Mouse (Mus musculus): Measurements from ENCODE around the gene Inip. TPM values are rescaled to one million over a fixed set of nuclear protein-coding genes. Genes with fewer than 3 reads are reported as not detected.
"Not testable (repeated sequence)": the region's sequence is repeated elsewhere in the genome, so short reads cannot be mapped to it uniquely, and the experiment has no call there.

Inip gene
- polyA plus RNA-seq, 1 experiment from 2014 or later: 86.7 TPM

DNA sequence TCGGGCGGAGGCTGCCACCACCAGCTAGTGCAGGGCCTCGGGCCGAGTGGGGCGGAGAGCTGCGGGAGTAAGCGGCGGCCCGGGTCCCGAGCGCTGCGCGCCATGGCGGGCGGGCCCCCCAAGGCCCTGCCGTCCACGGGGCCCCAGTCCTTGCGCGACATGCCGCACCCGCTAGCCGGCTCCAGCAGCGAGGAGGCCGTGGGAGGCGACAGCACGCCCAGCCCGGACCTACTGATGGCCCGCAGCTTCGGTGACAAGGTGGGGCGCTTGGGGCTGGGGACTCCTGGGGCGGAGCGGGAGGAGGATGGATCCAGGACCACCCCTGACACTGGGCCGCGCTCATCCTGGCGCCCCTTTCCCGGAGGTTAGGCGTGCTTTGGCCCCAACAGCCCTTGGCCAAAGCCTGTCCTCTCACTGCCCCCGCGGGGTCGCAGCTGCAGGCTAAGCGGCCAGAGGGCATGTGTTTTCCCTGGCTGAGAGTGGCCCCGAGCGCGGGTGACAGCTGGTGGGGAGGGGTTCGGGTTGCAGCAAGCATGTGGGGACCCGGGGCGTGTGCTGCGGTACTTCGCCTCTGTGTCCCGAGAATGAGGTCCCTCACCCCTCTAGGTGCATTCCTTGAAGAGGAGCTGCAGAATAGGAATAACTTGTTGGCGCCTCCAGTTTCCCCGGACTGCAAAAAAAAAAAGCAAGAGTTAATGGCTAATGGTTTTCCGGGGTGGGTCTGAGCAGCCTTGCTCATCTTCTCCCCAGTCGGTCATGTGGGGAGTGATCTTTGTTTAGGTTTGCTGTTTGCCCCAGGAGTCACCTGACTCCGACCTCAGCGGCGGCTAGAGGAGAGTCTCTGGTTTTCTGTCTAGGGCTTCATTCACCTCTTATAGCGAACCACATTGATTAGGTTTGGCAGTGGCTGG, 4.8 kb upstream of the Inip start:
- Histone ChIP-seq H3K4me3 (peak overlapping the region; percentile 97), H3K9me3 (no peaks in the 10 kb centered on the region), H3K4me1 (replicated peaks) (peaks cover 33% of the 10 kb centered on the region), H3K27ac (peak overlapping the region; percentile 96), H3K27me3 (ENCODE audit: insufficient read depth, poor library complexity, severe bottlenecking) (no peaks in the 10 kb centered on the region), H3K36me3 (no peaks in the 10 kb centered on the region)
- peak; percentile 71 for DNase-seq (ENCODE audit: low spot score)
- under 1% methylated on average over 58 of the region's 58 CpGs for WGBS

DNA sequence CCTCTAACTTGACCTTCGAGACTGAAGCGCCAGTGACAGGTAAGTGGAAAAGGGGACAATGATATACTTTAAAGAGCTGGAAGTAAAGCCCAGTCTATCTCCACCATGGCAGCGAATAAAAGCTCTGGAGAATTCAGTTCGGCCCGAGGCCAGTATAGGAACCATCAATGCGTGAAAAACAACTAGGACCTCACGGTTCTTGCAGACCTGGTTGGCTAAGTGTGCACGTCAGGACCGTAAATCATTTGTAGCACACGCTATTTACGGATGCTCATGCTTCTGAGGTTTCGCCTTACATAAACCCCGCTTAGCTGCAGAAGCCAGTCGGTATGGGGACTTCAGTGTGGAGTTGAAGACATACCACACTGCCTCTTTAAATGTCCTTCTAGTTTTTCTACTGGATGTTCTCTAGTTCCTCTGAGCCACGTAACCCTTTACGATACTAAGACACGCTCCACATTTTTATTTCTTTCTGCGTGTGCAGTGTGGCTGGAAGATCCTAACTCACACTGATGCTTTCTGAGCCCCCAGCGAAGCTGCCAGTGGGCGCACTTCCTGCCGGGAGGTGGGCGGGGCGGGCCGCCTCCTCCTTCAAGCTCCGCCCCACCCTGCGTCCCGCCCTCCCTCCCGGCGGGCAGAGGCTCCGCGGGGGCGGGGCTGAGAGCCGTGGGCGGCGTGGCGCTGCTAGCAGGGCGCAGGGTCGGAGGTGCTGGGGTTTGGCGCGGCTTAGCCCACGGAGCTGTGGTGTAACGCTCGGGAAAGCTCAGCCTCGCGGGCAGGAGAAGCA, 4.0 kb upstream of the Inip start, which contains the start of gene Snx30:
Gene Snx30 (plus strand): TSS at position 660 of the 787 bp plus-strand sequence.
- WGBS: 2% methylated on average over 45 of the region's 45 CpGs
- peak within 1 kb of the TSS; percentile 96 for H3K27ac ChIP-seq
- H3K36me3 ChIP-seq: no peaks in the 10 kb centered on the region
- H3K4me1 ChIP-seq (replicated peaks): peaks cover 33% of the 10 kb centered on the region
- DNase-seq (ENCODE audit: low spot score): peak; percentile 86
- H3K27me3 ChIP-seq (ENCODE audit: insufficient read depth, poor library complexity, severe bottlenecking): no peaks in the 10 kb centered on the region
- H3K9me3 ChIP-seq: no peaks in the 10 kb centered on the region
- peak within 1 kb of the TSS; percentile 97 for H3K4me3 ChIP-seq

DNA sequence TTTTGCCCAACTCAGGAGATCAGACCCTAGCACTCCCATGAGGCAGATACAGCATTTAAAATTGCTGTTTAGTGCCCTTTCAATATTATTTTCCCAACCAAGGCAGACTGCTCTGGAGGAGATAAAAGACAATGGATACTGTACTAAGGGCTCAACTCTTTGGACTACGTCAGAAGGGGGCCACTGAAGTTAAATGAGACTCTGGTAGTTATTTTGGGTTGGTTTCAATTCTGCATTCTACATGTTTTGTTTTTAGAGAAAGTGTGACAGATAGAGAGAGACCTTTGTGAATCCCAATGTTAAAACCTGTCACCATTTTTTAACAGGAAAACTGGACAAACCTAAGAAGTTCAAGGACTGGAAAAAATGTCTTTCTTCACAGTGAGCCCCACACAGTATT, 3.4 kb upstream of the Inip start:
- Histone ChIP-seq H3K4me1 (replicated peaks) (peaks cover 33% of the 10 kb centered on the region), H3K36me3 (no peaks in the 10 kb centered on the region), H3K4me3 (peak overlapping the region; percentile 97), H3K27ac (no peak overlapping the region), H3K27me3 (ENCODE audit: insufficient read depth, poor library complexity, severe bottlenecking) (no peaks in the 10 kb centered on the region), H3K9me3 (no peaks in the 10 kb centered on the region)
- no peak for DNase-seq (ENCODE audit: low spot score)
- WGBS: 65% methylated on average over 1 of the region's 1 CpGs

DNA sequence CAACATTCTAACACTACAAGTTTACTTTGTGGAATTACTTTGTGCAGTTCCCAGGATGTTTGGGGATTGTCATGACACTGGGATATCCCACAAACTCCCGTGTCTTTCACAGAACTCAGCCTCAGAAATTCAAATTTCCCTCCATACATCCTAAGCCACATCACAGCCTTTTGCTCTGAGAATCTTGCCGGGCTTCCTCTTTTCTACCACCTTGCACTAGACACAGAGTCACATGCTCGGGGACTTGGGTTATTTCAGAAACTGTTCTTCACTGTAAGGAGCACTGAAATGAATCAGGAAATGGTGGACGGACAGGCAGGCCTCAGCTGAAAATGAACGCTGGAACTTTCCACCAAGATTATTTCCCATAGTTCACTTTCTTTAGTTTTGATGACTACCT, 2.0 kb upstream of the Inip start:
- H3K36me3 ChIP-seq: no peaks in the 10 kb centered on the region
- peaks cover 27% of the 10 kb centered on the region for H3K4me1 ChIP-seq (replicated peaks)
- DNase-seq (ENCODE audit: low spot score): no peak
- WGBS: 81% methylated on average over 5 of the region's 5 CpGs
- H3K27me3 ChIP-seq (ENCODE audit: insufficient read depth, poor library complexity, severe bottlenecking): no peaks in the 10 kb centered on the region
- no peak overlapping the region for H3K4me3 ChIP-seq
- H3K9me3 ChIP-seq: no peaks in the 10 kb centered on the region
- H3K27ac ChIP-seq: no peak overlapping the region

DNA sequence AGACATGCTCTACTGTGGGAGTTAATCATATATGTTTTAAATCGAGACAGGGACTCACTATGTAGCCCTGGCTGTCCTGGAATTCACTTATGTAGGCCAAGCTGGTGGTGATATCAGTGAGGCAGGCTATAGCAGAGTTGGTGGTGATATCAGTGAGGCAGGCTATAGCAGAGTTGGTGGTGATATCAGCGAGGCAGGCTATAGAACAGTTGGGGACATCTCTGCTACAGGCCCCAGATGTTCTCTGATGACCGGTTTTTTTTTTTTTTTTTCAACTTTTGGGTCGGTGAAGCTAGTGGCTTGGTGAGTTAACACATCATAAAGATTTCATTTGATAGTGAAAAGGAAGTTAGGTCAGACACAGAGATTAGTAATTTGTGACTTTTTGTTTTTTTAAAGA, 1.4 kb upstream of the Inip start:
- Histone ChIP-seq H3K27ac (no peak overlapping the region), H3K27me3 (ENCODE audit: insufficient read depth, poor library complexity, severe bottlenecking) (no peaks in the 10 kb centered on the region), H3K4me3 (no peak overlapping the region), H3K4me1 (replicated peaks) (peaks cover 22% of the 10 kb centered on the region), H3K36me3 (no peaks in the 10 kb centered on the region), H3K9me3 (no peaks in the 10 kb centered on the region)
- WGBS: 73% methylated on average over 4 of the region's 4 CpGs
- DNase-seq (ENCODE audit: low spot score): no peak

DNA sequence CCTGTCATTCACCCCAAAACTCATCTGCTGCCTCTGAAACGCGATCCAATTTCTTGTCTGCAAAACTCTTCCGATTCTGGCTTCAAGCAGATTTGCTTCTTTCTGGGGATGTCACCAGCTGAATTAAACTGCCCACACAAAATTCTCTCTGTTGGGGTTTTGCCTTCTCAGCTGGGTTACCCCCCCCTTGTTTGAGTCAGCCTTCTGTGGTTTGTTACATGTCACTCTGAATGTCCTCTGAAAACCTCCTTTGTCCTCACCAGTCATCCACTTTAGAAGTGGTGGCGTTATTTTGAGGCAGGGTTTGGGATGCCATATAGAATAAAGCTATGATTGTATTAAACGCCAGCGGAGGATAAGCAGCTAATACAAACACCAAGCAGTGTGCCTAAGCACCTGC, 718 bp upstream of the Inip start:
- Histone ChIP-seq H3K4me3 (no peak overlapping the region), H3K27ac (no peak overlapping the region), H3K4me1 (replicated peaks) (peaks cover 15% of the 10 kb centered on the region), H3K27me3 (ENCODE audit: insufficient read depth, poor library complexity, severe bottlenecking) (no peaks in the 10 kb centered on the region), H3K9me3 (no peaks in the 10 kb centered on the region), H3K36me3 (no peaks in the 10 kb centered on the region)
- WGBS: 76% methylated on average over 6 of the region's 6 CpGs
- DNase-seq (ENCODE audit: low spot score): no peak

DNA sequence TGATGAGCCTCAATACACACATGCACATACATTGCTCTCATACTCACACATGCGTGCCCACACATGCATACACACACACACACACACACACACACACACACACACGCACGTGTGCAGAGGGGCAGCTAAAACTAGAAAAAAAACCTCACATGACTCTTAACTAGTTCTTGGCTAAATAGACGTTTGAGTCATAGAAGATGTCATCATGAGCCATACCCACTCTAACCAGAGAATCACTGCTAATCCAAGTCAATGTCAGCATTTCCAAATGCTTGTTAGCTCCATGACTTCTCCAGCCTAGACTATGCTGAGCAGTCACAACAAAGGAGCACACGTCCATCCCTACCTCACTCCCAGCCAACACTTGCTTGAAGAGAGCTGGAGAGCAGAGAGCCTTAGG, 1.2 kb downstream of the Inip start:
- no peaks in the 10 kb centered on the region for H3K36me3 ChIP-seq
- no peaks in the 10 kb centered on the region for H3K9me3 ChIP-seq
- H3K4me1 ChIP-seq (replicated peaks): peaks cover 4% of the 10 kb centered on the region; the same call in 1 of the 2 replicates
- H3K4me3 ChIP-seq: no peak overlapping the region
- 89% methylated on average over 5 of the region's 5 CpGs for WGBS
- no peak for DNase-seq (ENCODE audit: low spot score)
- no peaks in the 10 kb centered on the region for H3K27me3 ChIP-seq (ENCODE audit: insufficient read depth, poor library complexity, severe bottlenecking)
- no peak overlapping the region for H3K27ac ChIP-seq

DNA sequence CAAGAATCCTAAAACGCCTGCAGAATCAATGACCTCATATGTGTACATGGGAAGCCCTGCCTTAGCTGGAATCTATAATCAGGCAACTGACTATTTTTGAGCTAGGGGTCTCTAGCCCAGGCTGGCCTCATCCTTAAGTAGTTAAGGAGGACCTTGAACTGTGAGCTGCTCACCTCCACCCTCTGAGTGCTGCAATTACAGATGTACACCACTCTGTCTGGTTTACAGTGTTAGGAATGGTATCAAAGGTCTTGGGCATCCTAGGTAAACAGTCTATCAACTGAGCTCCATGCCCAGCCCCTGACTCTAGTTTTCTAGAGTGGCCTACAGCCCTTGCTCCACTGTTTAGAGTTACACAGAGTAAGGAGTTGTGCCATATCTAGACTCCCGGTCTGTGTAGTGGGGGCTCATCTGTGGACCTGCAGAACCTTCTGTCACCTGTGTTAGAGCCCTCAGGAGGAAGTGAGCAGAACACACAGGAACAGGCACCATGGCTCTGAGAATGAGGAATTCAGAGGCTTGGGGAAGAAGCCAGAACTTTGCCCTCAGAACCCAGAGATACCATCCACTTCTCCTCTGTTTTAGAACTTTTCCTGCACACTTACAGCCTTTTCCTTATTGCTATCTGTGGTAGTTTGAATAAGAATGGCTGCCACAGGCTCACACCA, 5.5 kb downstream of the Inip start:
- Histone ChIP-seq H3K4me3 (no peak overlapping the region), H3K9me3 (no peaks in the 10 kb centered on the region), H3K36me3 (no peaks in the 10 kb centered on the region), H3K27me3 (ENCODE audit: insufficient read depth, poor library complexity, severe bottlenecking) (no peaks in the 10 kb centered on the region), H3K4me1 (replicated peaks) (no peaks in the 10 kb centered on the region), H3K27ac (no peak overlapping the region)
- DNase-seq (ENCODE audit: low spot score): no peak
- 78% methylated on average over 2 of the region's 2 CpGs for WGBS

DNA sequence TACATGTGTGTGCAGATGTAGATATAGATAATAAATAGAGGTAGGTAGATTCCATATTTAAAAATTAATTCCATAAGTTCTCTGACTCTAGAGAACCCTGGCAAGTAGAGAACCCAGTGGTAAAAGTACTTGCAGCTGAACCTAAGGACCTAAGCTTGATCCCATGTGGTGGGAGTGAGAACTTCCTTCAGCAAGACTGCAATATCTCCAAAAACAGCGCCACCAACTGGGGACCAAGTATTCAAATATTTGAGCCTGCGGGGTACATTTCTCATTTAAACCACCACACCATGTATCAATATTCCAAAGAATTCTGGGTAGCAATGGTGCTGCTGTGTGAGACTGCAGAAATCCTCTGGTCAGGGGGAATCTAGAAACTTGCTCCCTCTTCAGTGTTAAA, 7.3 kb downstream of the Inip start:
- no peaks in the 10 kb centered on the region for H3K4me1 ChIP-seq (replicated peaks)
- no peak for DNase-seq (ENCODE audit: low spot score)
- no peaks in the 10 kb centered on the region for H3K9me3 ChIP-seq
- no peak overlapping the region for H3K27ac ChIP-seq
- no peaks in the 10 kb centered on the region for H3K36me3 ChIP-seq
- H3K4me3 ChIP-seq: no peak overlapping the region
- WGBS: 76% methylated on average over 2 of the region's 2 CpGs
- H3K27me3 ChIP-seq (ENCODE audit: insufficient read depth, poor library complexity, severe bottlenecking): no peaks in the 10 kb centered on the region

DNA sequence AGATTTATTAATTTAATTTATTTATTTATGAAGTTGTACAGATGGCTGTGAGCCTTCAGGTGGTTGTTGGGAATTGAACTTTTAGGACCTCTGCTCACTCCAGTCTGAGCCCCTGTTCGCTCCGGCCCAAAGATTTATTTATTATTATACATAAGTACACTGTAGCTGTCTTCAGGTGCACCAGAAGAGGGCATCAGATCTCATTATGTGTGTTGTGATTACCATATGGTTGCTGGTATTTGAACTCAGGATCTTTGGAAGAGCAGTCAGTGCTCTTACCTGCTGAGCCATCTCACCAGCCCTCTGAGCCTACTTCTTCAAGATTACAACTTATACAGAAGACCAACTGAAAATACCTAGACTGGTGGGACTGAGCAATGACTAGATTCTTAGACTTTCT, 7.8 kb downstream of the Inip start:
- not testable (repeated sequence) for H3K4me3 ChIP-seq; H3K36me3 ChIP-seq; H3K9me3 ChIP-seq; H3K27me3 ChIP-seq (ENCODE audit: insufficient read depth, poor library complexity, severe bottlenecking); DNase-seq (ENCODE audit: low spot score); H3K4me1 ChIP-seq (replicated peaks); H3K27ac ChIP-seq
- WGBS: 88% methylated on average over 2 of the region's 2 CpGs

DNA sequence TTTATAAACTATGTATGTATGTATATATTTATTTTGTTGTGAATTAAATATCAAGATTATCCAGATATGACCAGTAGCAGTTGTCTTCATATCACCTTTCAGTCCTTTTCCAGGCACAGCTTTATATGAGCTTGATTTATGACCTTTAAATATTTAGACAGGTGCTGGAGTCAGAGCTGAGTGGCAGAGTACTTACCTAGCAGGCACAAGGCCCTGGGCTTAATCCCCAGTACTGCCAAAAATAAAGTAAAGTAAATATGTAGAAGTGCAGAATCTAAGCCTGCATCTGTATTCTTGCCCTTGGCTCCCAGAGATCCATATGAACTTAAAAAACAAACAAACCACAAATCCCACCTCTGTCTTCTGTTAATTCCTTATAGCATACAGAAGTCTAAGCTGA, 12.4 kb downstream of the Inip start:
- DNase-seq (ENCODE audit: low spot score): no peak
- H3K4me3 ChIP-seq: no peak overlapping the region
- H3K36me3 ChIP-seq: no peaks in the 10 kb centered on the region
- no peaks in the 10 kb centered on the region for H3K9me3 ChIP-seq
- H3K27me3 ChIP-seq (ENCODE audit: insufficient read depth, poor library complexity, severe bottlenecking): no peaks in the 10 kb centered on the region
- no peaks in the 10 kb centered on the region for H3K4me1 ChIP-seq (replicated peaks)
- no peak overlapping the region for H3K27ac ChIP-seq

DNA sequence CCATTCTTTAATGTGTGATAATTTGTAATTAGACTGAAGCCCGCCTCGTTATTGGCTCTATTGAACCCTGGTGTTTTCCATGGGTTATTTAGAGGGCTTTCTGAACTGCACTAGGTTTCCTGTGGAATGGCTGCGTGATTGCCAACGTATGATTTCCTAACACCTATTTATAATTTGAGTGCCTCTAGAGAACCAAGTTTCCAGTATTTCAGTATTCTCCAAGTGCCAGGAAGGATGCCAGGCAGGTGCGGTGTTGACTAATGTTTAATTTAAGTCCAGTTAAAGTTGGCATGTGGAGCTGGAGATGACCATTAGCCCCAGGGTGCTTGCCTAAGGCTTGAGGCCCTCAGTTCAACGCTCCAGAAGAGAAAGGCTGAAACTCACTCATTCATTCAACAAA, 14.3 kb downstream of the Inip start:
- WGBS: 66% methylated on average over 6 of the region's 6 CpGs
- no peak overlapping the region for H3K27ac ChIP-seq
- H3K4me3 ChIP-seq: no peak overlapping the region
- no peaks in the 10 kb centered on the region for H3K36me3 ChIP-seq
- H3K4me1 ChIP-seq (replicated peaks): peaks cover 7% of the 10 kb centered on the region
- H3K9me3 ChIP-seq: no peaks in the 10 kb centered on the region
- H3K27me3 ChIP-seq (ENCODE audit: insufficient read depth, poor library complexity, severe bottlenecking): no peaks in the 10 kb centered on the region
- DNase-seq (ENCODE audit: low spot score): no peak

DNA sequence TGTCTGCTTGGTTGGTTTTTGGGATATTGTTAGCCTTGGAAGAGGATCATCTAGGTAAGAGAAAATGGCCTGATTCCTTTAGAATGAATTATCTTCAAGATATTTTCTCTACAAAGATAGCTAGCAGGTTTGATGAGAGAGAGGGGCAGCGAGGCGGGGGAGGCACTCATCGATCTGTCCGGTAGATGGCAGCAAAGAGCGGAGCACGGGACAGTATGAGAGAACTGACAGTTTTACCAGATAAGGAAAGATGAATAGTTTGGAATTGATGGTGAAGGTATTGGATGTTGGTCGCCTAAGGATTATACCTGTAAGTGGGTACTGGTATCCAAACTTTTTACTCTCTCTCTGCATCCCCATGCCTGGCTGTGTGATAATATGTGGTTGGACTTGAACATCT, 14.7 kb downstream of the Inip start:
- 1% methylated on average over 7 of the region's 7 CpGs for WGBS
- DNase-seq (ENCODE audit: low spot score): peak; percentile 75
- H3K4me1 ChIP-seq (replicated peaks): peaks cover 11% of the 10 kb centered on the region
- no peaks in the 10 kb centered on the region for H3K27me3 ChIP-seq (ENCODE audit: insufficient read depth, poor library complexity, severe bottlenecking)
- H3K9me3 ChIP-seq: no peaks in the 10 kb centered on the region
- no peak overlapping the region for H3K27ac ChIP-seq
- no peak overlapping the region for H3K4me3 ChIP-seq
- H3K36me3 ChIP-seq: 0 out of 2 replicates have a peak, but pooled peaks cover 2% of the 10 kb centered on the region
